Mouse (Mus musculus): ENCODE results near the gene Mrgpre.

- TF ChIP-seq CTCF (IDR thresholded peaks at IDR 0.05; ENCODE audit: borderline replicate concordance, insufficient read depth, low read depth, low read length) = no peak
- TF ChIP-seq POLR2A (IDR thresholded peaks at IDR 0.05; ENCODE audit: borderline replicate concordance, insufficient read depth, low read length) = no peak
These were observed 42.7 kb upstream of the Mrgpre start for GRCm38 (mm10) chr7:143826985-143827384.
